Mouse (Mus musculus): Measurements from ENCODE around the gene Btg3.

GRCm38 (mm10) chr16:78325972-78326848 lies 50.8 kb downstream of the Btg3 start:
- no peak for TF ChIP-seq CTCF (conservative IDR thresholded peaks at IDR 0.05; ENCODE audit: insufficient read depth, insufficient read length, low read depth, low read length)
- TF ChIP-seq POLR2A (IDR thresholded peaks at IDR 0.05; ENCODE audit: low read depth, low read length) = no peak
